Mouse (Mus musculus): ENCODE results near the gene Kctd17. TPM values are rescaled to one million over a fixed set of nuclear protein-coding genes. Genes with fewer than 3 reads are reported as not detected.

Kctd17 gene
- polyA plus RNA-seq, 1 experiment: 90.6 TPM

GRCm38 (mm10) chr15:78438973-78439372, 10.6 kb downstream of the Kctd17 start:
- Histone ChIP-seq H3K4me1 (ENCODE audit: control insufficient read depth, insufficient read depth, low read length) (no peaks in the 10 kb centered on the region; the same call in 1 of the 2 replicates), H3K27ac (ENCODE audit: insufficient read depth, low read length) (no peak overlapping the region)

GRCm38 (mm10) chr15:78442231-78442630, 13.9 kb downstream of the Kctd17 start:
- no peak overlapping the region for H3K27ac ChIP-seq (ENCODE audit: insufficient read depth, low read length)
- TF ChIP-seq CTCF (IDR thresholded peaks at IDR 0.05; ENCODE audit: borderline replicate concordance, insufficient read depth, low read length) (no peak), POLR2A (IDR thresholded peaks at IDR 0.05; ENCODE audit: low read depth, low read length) (no peak)

More at GRCm38 (mm10) chr15:78438973-78439372, 10.6 kb downstream of the Kctd17 start:
- TF ChIP-seq CTCF (IDR thresholded peaks at IDR 0.05; ENCODE audit: borderline replicate concordance, insufficient read depth, low read length) (no peak), POLR2A (IDR thresholded peaks at IDR 0.05; ENCODE audit: low read depth, low read length) (no peak)
- no peak overlapping the region for H3K4me3 ChIP-seq (ENCODE audit: insufficient read depth, low read length)

GRCm38 (mm10) chr15:78443857-78444256, 15.5 kb downstream of the Kctd17 start:
- H3K4me1 ChIP-seq (ENCODE audit: control insufficient read depth, insufficient read depth, low read length): no peaks in the 10 kb centered on the region
- no peak overlapping the region for H3K27ac ChIP-seq (ENCODE audit: insufficient read depth, low read length)
- TF ChIP-seq POLR2A (IDR thresholded peaks at IDR 0.05; ENCODE audit: low read depth, low read length) (no peak), CTCF (IDR thresholded peaks at IDR 0.05; ENCODE audit: borderline replicate concordance, insufficient read depth, low read length) (no peak)
- H3K4me3 ChIP-seq (ENCODE audit: insufficient read depth, low read length): no peak overlapping the region

More at GRCm38 (mm10) chr15:78442231-78442630, 13.9 kb downstream of the Kctd17 start:
- Histone ChIP-seq H3K4me1 (ENCODE audit: control insufficient read depth, insufficient read depth, low read length) (no peaks in the 10 kb centered on the region; the same call in 1 of the 2 replicates), H3K4me3 (ENCODE audit: insufficient read depth, low read length) (no peak overlapping the region)

GRCm38 (mm10) chr15:78447121-78447520, 18.8 kb downstream of the Kctd17 start:
- TF ChIP-seq POLR2A (IDR thresholded peaks at IDR 0.05; ENCODE audit: low read depth, low read length) (no peak), CTCF (IDR thresholded peaks at IDR 0.05; ENCODE audit: borderline replicate concordance, insufficient read depth, low read length) (no peak)
- Histone ChIP-seq H3K4me3 (ENCODE audit: insufficient read depth, low read length) (no peak overlapping the region), H3K27ac (ENCODE audit: insufficient read depth, low read length) (no peak overlapping the region), H3K4me1 (ENCODE audit: control insufficient read depth, insufficient read depth, low read length) (peaks cover 7% of the 10 kb centered on the region; the same call in 1 of the 2 replicates)

- TF ChIP-seq CTCF (IDR thresholded peaks at IDR 0.05; ENCODE audit: borderline replicate concordance, insufficient read depth, low read length): peak; percentile 50; the same call in 1 of the 2 replicates
- no peak; the same call in 1 of the 2 replicates for TF ChIP-seq POLR2A (IDR thresholded peaks at IDR 0.05; ENCODE audit: low read depth, low read length)
- Histone ChIP-seq H3K4me3 (ENCODE audit: insufficient read depth, low read length) (peak overlapping the region; percentile 1; the same call in 1 of the 2 replicates), H3K4me1 (ENCODE audit: control insufficient read depth, insufficient read depth, low read length) (peaks cover 7% of the 10 kb centered on the region; the same call in 1 of the 2 replicates), H3K27ac (ENCODE audit: insufficient read depth, low read length) (peak overlapping the region; percentile 90)
Observed at GRCm38 (mm10) chr15:78447746-78448535, 19.6 kb downstream of the Kctd17 start.

- Histone ChIP-seq H3K4me3 (ENCODE audit: insufficient read depth, low read length) (no peak overlapping the region), H3K4me1 (ENCODE audit: control insufficient read depth, insufficient read depth, low read length) (peaks cover 9% of the 10 kb centered on the region; the same call in 1 of the 2 replicates), H3K27ac (ENCODE audit: insufficient read depth, low read length) (peak overlapping the region; percentile 91)
- no peak for TF ChIP-seq CTCF (IDR thresholded peaks at IDR 0.05; ENCODE audit: borderline replicate concordance, insufficient read depth, low read length)
- no peak for TF ChIP-seq POLR2A (IDR thresholded peaks at IDR 0.05; ENCODE audit: low read depth, low read length)
Observed at GRCm38 (mm10) chr15:78449131-78449530, 20.8 kb downstream of the Kctd17 start.

GRCm38 (mm10) chr15:78449694-78450418, 21.5 kb downstream of the Kctd17 start:
- TF ChIP-seq POLR2A (IDR thresholded peaks at IDR 0.05; ENCODE audit: low read depth, low read length) (0 out of 2 replicates have a peak, but pooled peaks have one; percentile 14), CTCF (IDR thresholded peaks at IDR 0.05; ENCODE audit: borderline replicate concordance, insufficient read depth, low read length) (no peak)
- Histone ChIP-seq H3K27ac (ENCODE audit: insufficient read depth, low read length) (peak overlapping the region; percentile 91), H3K4me1 (ENCODE audit: control insufficient read depth, insufficient read depth, low read length) (peaks cover 9% of the 10 kb centered on the region; the same call in 1 of the 2 replicates), H3K4me3 (ENCODE audit: insufficient read depth, low read length) (no peak overlapping the region)

GRCm38 (mm10) chr15:78450419-78450768, 22.0 kb downstream of the Kctd17 start:
- H3K27ac ChIP-seq (ENCODE audit: insufficient read depth, low read length): peak overlapping the region; percentile 88
- H3K4me3 ChIP-seq (ENCODE audit: insufficient read depth, low read length): no peak overlapping the region
- TF ChIP-seq CTCF (IDR thresholded peaks at IDR 0.05; ENCODE audit: borderline replicate concordance, insufficient read depth, low read length): no peak
- H3K4me1 ChIP-seq (ENCODE audit: control insufficient read depth, insufficient read depth, low read length): peaks cover 9% of the 10 kb centered on the region; the same call in 1 of the 2 replicates

GRCm38 (mm10) chr15:78451201-78451600, 22.8 kb downstream of the Kctd17 start:
- no peak overlapping the region for H3K4me3 ChIP-seq (ENCODE audit: insufficient read depth, low read length)
- peaks cover 9% of the 10 kb centered on the region; the same call in 1 of the 2 replicates for H3K4me1 ChIP-seq (ENCODE audit: control insufficient read depth, insufficient read depth, low read length)
- TF ChIP-seq CTCF (IDR thresholded peaks at IDR 0.05; ENCODE audit: borderline replicate concordance, insufficient read depth, low read length): no peak
- TF ChIP-seq POLR2A (IDR thresholded peaks at IDR 0.05; ENCODE audit: low read depth, low read length): no peak
- H3K27ac ChIP-seq (ENCODE audit: insufficient read depth, low read length): peak overlapping the region; percentile 88; the same call in 1 of the 2 replicates

Measured in embryonic fibroblast, embryonic 13.5 days (primary cell).